Mouse (Mus musculus) neutrophil, adult 5-6 weeks (primary cell): ENCODE measurements around the gene Trappc3. TPM values are rescaled to one million over a fixed set of nuclear protein-coding genes. Genes with fewer than 3 reads are reported as not detected.
A peak's percentile ranks its signal among the peaks of the same experiment; 100 is the strongest.

ENCODE experiments used
- ATAC-seq: fragments of 151-379, 151-347 bp; 2 replicates; pipeline ENCODE4 v1.8.0; 2017; ENCODE audit warnings: mild to moderate bottlenecking, moderate TSS enrichment; ENCODE audit not compliant: insufficient number of reproducible peaks, poor library complexity, low FRiP score, severe bottlenecking; ENCODE audit errors: extremely low read depth
- total RNA-seq: library from RNA; stranded (forward); fragments of 200-1000 nt; gene quantifications from 2 replicates; pipeline ENCODE4 v1.2.3, GENCODE M21; 2017

Trappc3 gene
- total RNA-seq, 1 experiment from 2014 or later: 33.1 TPM

- no peak for ATAC-seq
Measured at GRCm38 (mm10) chr4:126306058-126306457, 43.9 kb downstream of the Trappc3 start.

GRCm38 (mm10) chr4:126306827-126307226 is 44.7 kb downstream of the Trappc3 start:
- ATAC-seq: no peak

GRCm38 (mm10) chr4:126309211-126309921 is 47.2 kb downstream of the Trappc3 start:
- no peak for ATAC-seq

- ATAC-seq: peak; percentile 31; the same call in 1 of the 2 replicates
Measured at GRCm38 (mm10) chr4:126309922-126310309, 47.8 kb downstream of the Trappc3 start.

- ATAC-seq: no peak
Measured at GRCm38 (mm10) chr4:126310344-126310743, 48.2 kb downstream of the Trappc3 start.

- no peak for ATAC-seq
Measured at GRCm38 (mm10) chr4:126311566-126312200, 49.6 kb downstream of the Trappc3 start.

GRCm38 (mm10) chr4:126313202-126313601 is 51.1 kb downstream of the Trappc3 start:
- no peak for ATAC-seq

- no peak for ATAC-seq
Measured at GRCm38 (mm10) chr4:126314393-126314792, 52.3 kb downstream of the Trappc3 start.

- no peak for ATAC-seq
Measured at GRCm38 (mm10) chr4:126315931-126316330, 53.8 kb downstream of the Trappc3 start.

- ATAC-seq: no peak
Measured at GRCm38 (mm10) chr4:126316443-126317040, 54.4 kb downstream of the Trappc3 start.

- ATAC-seq: no peak
Measured at GRCm38 (mm10) chr4:126319806-126320205, 57.7 kb downstream of the Trappc3 start.

- ATAC-seq: peak; percentile 94
Measured at GRCm38 (mm10) chr4:126321111-126321853, 59.2 kb downstream of the Trappc3 start, which contains the start of gene Adprhl2. Gene Adprhl2 (minus strand): TSS chr4:126321703.

- no peak for ATAC-seq
Measured at GRCm38 (mm10) chr4:126321854-126322511, 59.9 kb downstream of the Trappc3 start.

- no peak for ATAC-seq
Measured at GRCm38 (mm10) chr4:126322646-126323045, 60.5 kb downstream of the Trappc3 start.

GRCm38 (mm10) chr4:126324861-126325260 is 62.7 kb downstream of the Trappc3 start:
- ATAC-seq: no peak

- no peak for ATAC-seq
Measured at GRCm38 (mm10) chr4:126325281-126325861, 63.2 kb downstream of the Trappc3 start, which contains the start of gene Tekt2. Gene Tekt2 (minus strand): TSS chr4:126325688.
